Mouse (Mus musculus): ENCODE results near the gene Carhsp1. TPM values are rescaled to one million over a fixed set of nuclear protein-coding genes. Genes with fewer than 3 reads are reported as not detected.
A peak's percentile ranks its signal among the peaks of the same experiment; 100 is the strongest.

Carhsp1 gene
- polyA plus RNA-seq, 1 experiment from 2014 or later, result 187 TPM

DNA sequence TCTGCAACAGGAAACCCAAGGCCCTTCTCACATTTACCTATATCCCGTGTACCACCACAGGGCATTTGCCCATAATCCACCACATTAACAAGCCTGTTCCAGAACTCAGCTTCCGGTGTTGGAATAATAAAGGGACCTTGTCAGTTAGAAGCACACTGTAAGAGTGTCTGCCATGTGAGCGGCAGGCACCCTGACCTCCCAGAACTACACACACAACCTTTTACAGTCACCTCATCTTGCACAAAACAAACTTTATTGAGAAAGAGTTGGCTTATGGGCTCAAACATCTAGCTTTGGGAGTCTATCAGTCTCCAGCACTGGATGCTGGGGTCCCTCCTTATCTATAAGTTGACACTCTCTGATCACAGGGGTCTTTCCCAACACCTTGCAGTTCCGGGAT lies 13.6 kb downstream of the Carhsp1 start:
- no peak overlapping the region for H3K27ac ChIP-seq
- H3K4me3 ChIP-seq, result no peak overlapping the region
- H3K9me3 ChIP-seq, result no peaks in the 10 kb centered on the region
- H3K27me3 ChIP-seq (replicated peaks), result no peaks in the 10 kb centered on the region
- no peak overlapping the region for H3K4me2 ChIP-seq
- WGBS, result 85% methylated on average over 4 of the region's 4 CpGs
- ATAC-seq (replicated peaks), result no peak
- peaks cover 16% of the 10 kb centered on the region for H3K36me3 ChIP-seq (replicated peaks)
- no peaks in the 10 kb centered on the region; the same call in 1 of the 2 replicates for H3K4me1 ChIP-seq
- no peak overlapping the region for H3K9ac ChIP-seq

DNA sequence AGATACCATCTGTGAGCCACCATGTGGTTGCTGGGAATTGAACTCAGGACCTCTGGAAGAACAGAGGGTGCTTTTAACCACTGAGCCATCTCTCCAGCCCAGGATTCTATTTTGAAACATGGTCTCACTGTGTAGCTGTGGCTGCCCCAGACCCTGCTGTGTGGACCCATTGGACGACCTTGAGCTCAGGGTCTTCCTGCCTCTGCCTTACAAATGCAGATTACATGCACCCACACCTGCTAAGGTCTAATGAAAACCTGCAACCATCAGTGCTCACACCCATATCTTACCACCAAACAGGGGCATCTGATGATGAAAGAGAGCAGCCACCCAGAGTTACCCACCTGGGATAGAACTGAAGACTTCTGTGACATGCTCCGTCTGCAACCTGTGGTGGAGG lies 15.7 kb downstream of the Carhsp1 start:
- Histone ChIP-seq H3K9ac (no peak overlapping the region), H3K4me1 (no peaks in the 10 kb centered on the region), H3K4me3 (no peak overlapping the region), H3K27ac (no peak overlapping the region), H3K27me3 (replicated peaks) (no peaks in the 10 kb centered on the region), H3K9me3 (no peaks in the 10 kb centered on the region), H3K36me3 (replicated peaks) (peaks cover 8% of the 10 kb centered on the region), H3K4me2 (no peak overlapping the region)
- WGBS, result 88% methylated on average over 2 of the region's 2 CpGs
- no peak for ATAC-seq (replicated peaks)

DNA sequence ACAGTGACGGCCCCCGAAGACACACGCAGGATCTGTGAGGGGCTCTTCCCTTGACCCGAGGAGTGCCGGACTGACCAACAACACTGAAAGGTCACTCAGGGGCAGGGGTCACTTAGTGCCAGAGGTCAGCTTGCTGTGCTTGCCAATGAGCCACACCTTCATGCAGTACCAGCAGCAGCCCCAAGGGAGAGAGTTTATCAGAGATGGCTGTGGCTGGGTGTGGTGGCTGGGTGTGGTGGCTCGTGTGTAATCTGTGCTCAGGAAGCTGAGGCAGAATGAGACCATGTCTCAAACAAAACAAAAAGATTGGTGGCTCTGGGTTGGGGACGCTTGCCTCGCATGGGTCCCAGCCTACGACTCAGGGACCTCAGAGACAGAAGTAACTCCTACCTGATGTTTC lies 16.4 kb downstream of the Carhsp1 start:
- Histone ChIP-seq H3K4me3 (no peak overlapping the region), H3K36me3 (replicated peaks) (peaks cover 14% of the 10 kb centered on the region), H3K4me2 (no peak overlapping the region), H3K9me3 (no peaks in the 10 kb centered on the region), H3K4me1 (no peaks in the 10 kb centered on the region), H3K9ac (no peak overlapping the region), H3K27me3 (replicated peaks) (no peaks in the 10 kb centered on the region), H3K27ac (no peak overlapping the region)
- WGBS, result 90% methylated on average over 9 of the region's 9 CpGs
- ATAC-seq (replicated peaks), result no peak

DNA sequence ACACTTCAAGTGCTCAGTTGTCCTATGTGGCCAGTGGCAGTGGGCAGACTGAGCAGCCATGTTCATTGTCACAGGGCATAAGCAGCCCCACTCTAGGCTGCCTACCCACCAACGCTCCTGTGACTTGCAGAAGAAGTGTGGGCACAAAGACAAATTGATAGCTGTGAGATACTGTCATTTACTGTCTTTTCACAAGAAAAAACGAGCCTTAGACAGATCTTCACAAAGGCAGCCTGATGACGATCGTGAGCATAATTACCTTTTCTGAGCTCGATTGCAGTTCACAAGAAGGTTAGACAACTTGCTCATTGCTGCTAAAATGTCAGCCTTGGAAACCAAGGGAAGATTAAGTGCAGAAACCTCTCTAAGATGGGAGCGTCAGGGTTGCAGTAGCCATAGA lies 16.8 kb downstream of the Carhsp1 start:
- no peak overlapping the region for H3K27ac ChIP-seq
- H3K4me1 ChIP-seq, result no peaks in the 10 kb centered on the region
- H3K27me3 ChIP-seq (replicated peaks), result no peaks in the 10 kb centered on the region
- H3K4me3 ChIP-seq, result no peak overlapping the region
- WGBS, result 91% methylated on average over 6 of the region's 6 CpGs
- no peak for ATAC-seq (replicated peaks)
- H3K9ac ChIP-seq, result no peak overlapping the region
- no peak overlapping the region for H3K4me2 ChIP-seq
- peaks cover 15% of the 10 kb centered on the region for H3K36me3 ChIP-seq (replicated peaks)
- H3K9me3 ChIP-seq, result no peaks in the 10 kb centered on the region

DNA sequence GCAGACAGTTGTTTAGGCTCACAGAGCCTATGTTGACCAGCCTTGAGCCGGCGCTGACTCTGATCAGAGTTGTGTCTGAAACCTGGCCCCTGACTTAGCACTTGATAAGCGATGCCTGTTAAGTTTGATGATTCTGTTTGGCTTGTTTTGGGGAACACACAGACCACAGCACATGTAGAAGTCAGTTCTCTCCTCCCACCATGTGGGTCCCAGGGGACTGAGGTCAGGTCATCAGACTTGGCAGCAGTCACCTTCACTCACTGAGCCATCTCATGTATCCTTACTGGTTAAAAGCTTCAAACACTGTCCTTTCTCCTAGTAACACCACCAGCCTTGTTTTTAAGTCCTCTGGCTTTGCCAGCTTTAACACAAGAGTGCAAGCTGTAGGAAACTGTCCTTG lies 21.9 kb downstream of the Carhsp1 start:
- over 99% methylated on average over 3 of the region's 3 CpGs for WGBS

DNA sequence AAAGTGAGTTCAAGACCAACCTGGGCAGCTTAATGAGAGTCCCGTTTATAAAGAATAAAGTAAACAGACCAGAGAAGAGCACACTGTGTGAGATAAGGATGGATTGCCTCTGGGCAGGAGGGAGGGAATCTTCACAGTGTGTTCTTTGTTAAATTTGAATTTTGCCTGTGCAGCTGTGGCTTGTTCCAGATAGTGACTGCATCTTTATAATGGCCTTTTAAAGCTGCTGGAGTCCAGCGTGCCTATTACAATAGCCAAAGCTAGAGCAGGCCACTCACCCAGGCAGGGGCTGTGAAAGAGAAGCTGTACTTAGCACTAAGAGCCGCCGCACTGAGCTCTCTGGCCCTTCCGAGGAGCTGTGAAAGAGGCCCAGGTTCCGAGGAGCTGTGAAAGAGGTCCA lies 26.4 kb downstream of the Carhsp1 start:
- H3K4me3 ChIP-seq, result no peak overlapping the region
- no peaks in the 10 kb centered on the region for H3K27me3 ChIP-seq (replicated peaks)
- no peaks in the 10 kb centered on the region for H3K9me3 ChIP-seq
- no peak overlapping the region for H3K27ac ChIP-seq
- no peak for ATAC-seq (replicated peaks)
- no peak overlapping the region for H3K4me2 ChIP-seq
- H3K9ac ChIP-seq, result no peak overlapping the region
- H3K36me3 ChIP-seq (replicated peaks), result peaks cover 30% of the 10 kb centered on the region
- 85% methylated on average over 6 of the region's 6 CpGs for WGBS
- no peaks in the 10 kb centered on the region for H3K4me1 ChIP-seq

More for the DNA sequence above, 21.9 kb downstream of the Carhsp1 start:
- Histone ChIP-seq H3K9ac (no peak overlapping the region), H3K4me3 (no peak overlapping the region), H3K27me3 (replicated peaks) (no peaks in the 10 kb centered on the region), H3K4me2 (no peak overlapping the region), H3K27ac (no peak overlapping the region), H3K9me3 (no peaks in the 10 kb centered on the region), H3K4me1 (no peaks in the 10 kb centered on the region), H3K36me3 (replicated peaks) (peaks cover 32% of the 10 kb centered on the region)
- ATAC-seq (replicated peaks), result no peak

DNA sequence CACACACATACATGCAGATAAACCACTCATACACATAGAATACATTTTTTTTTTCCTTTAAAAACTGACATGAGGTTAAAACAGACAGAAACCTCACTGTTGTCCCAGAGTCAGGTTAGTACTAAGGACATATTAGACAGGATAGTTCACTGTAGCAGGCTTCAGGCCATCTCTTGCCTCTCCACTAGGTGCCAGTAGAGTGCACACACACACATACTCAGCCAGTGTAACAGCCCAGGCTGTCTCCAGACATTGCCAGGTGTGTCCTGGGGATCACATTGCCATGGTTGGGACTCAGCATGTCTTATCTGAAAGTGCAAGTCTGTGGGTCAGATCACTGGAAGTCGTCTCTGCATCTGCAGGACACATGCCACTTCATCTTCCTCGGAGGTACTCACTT lies 28.1 kb downstream of the Carhsp1 start:
- H3K9ac ChIP-seq, result no peak overlapping the region
- ATAC-seq (replicated peaks), result no peak
- no peaks in the 10 kb centered on the region for H3K9me3 ChIP-seq
- no peak overlapping the region for H3K4me2 ChIP-seq
- 85% methylated on average over 2 of the region's 2 CpGs for WGBS
- peaks cover 4% of the 10 kb centered on the region; the same call in 1 of the 2 replicates for H3K4me1 ChIP-seq
- H3K27ac ChIP-seq, result no peak overlapping the region
- H3K36me3 ChIP-seq (replicated peaks), result peaks cover 21% of the 10 kb centered on the region
- no peak overlapping the region for H3K4me3 ChIP-seq
- H3K27me3 ChIP-seq (replicated peaks), result no peaks in the 10 kb centered on the region

DNA sequence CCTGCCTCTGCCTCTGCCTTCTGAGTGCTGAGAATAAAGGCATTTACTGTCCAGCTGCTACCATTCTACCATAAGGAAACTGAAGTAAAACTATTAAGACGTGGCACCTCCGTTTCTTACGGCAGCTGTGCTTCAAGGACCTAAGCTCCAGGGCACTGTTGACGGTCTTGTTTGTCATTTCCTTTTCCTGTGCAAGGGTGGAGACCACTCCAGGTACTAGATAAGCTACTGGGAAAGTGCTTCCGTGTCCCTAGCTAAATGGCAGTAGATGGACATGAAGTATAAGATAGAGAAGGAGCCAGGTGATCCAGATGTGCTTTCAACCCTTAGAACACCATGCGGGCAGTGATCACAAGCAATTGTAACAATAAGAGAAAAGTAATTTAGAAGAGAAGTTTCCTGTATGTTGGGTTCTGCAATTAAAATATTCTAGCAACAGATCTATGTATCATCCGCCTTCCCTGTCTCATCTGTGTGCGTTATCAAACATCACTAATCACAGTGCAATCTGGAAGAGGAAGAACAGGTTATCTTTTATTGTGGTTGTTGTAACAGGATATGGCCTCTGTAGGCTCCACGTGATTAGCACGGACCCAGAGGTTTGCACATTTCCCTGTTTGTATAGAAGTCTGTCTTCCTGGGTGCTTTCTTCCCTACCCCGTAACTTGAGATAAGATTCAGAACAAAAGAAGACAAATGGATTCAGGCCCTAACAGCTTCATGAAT lies 32.3 kb downstream of the Carhsp1 start:
- ATAC-seq (replicated peaks), result no peak
- Histone ChIP-seq H3K27ac (no peak overlapping the region), H3K4me1 (peaks cover 29% of the 10 kb centered on the region), H3K4me3 (no peak overlapping the region), H3K27me3 (replicated peaks) (no peaks in the 10 kb centered on the region), H3K9ac (no peak overlapping the region), H3K4me2 (no peak overlapping the region), H3K36me3 (replicated peaks) (peaks cover 6% of the 10 kb centered on the region), H3K9me3 (no peaks in the 10 kb centered on the region)
- WGBS, result 95% methylated on average over 11 of the region's 11 CpGs

DNA sequence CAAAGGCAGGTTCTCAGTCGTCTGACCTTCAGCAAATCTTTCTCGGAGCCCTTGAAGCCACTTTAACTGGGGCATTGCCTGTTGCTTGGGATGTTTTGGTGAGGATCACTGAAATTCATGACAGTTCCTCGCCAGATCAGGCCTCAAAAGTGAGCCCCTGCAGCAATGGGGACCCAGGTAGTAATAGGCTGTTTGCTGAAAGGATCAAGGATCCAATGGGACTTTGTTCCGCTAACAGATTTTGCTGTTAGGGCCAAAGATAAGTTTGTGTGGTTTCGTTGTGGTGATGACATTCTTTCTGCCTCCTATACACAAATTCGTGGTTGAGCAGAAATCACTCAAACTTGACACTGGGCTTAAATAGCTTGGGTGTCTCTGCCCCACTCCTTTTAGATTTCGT lies 33.8 kb downstream of the Carhsp1 start:
- H3K9ac ChIP-seq, result peak overlapping the region; percentile 72
- no peaks in the 10 kb centered on the region; the same call in 1 of the 2 replicates for H3K36me3 ChIP-seq (replicated peaks)
- H3K27me3 ChIP-seq (replicated peaks), result no peaks in the 10 kb centered on the region
- peak overlapping the region; percentile 93 for H3K4me3 ChIP-seq
- H3K4me2 ChIP-seq, result peak overlapping the region; percentile 94
- H3K27ac ChIP-seq, result peak overlapping the region; percentile 87
- no peaks in the 10 kb centered on the region for H3K9me3 ChIP-seq
- 40% methylated on average over 7 of the region's 7 CpGs for whole genome bisulfite sequencing
- H3K4me1 ChIP-seq, result peaks cover 29% of the 10 kb centered on the region
- no peak for ATAC-seq (replicated peaks)

DNA sequence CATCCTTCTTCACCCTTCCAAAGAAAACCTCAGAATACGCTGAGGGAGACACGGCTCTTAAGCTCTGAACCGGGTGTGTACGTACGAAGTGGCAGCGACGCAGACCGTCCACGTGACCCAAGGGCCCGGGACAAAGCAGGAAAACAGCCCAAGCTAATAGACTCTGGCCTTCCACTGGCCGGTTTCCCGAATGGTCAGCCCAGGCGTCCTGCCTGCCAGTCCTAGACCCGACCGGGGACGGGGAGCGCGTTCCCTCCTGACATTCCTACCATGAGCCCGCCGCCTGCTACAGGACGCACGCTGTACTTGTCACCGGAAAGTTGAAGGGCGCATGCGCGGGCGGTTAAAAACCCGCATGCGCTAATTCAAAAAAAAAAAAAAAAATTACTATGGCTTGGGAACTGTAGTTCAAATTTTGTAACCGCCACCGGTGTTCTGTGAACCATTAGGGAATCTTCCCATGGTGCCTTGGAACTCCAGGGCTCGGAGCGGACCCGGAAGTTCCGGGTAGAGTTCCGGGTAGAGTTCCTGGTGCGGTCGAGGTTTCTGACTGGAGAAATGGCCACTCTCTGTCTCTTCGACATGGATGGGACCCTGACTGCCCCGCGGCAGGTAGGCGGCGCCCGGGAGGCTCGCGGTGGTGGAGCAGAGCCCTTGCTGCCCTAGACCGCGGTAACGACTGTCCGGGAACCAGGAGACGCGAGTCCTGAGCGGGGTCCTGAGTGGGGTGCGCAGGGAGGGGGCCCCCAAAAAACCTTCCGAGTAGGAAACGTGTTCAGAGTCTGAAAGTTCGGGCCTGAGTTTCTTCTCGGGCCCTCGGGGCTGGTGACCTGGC lies 34.5 kb downstream of the Carhsp1 start, which contains the start of the genes Pmm2 and Tmem186:
TSS of gene Pmm2 (plus strand) at position 458 of the 835 bp plus-strand sequence.
TSS of gene Tmem186 (minus strand) at position 496 of the 835 bp plus-strand sequence.
- Histone ChIP-seq H3K9ac (peak within 1 kb of the TSS; percentile 78), H3K9me3 (no peaks in the 10 kb centered on the region), H3K36me3 (replicated peaks) (no peaks in the 10 kb centered on the region; the same call in 1 of the 2 replicates), H3K4me2 (peak within 1 kb of the TSS; percentile 94), H3K4me3 (peak within 1 kb of the TSS; percentile 93), H3K4me1 (peaks cover 29% of the 10 kb centered on the region), H3K27me3 (replicated peaks) (no peaks in the 10 kb centered on the region), H3K27ac (peak within 1 kb of the TSS; percentile 87)
- ATAC-seq (replicated peaks), result peak; percentile 95
- WGBS, result under 1% methylated on average over 59 of the region's 59 CpGs

DNA sequence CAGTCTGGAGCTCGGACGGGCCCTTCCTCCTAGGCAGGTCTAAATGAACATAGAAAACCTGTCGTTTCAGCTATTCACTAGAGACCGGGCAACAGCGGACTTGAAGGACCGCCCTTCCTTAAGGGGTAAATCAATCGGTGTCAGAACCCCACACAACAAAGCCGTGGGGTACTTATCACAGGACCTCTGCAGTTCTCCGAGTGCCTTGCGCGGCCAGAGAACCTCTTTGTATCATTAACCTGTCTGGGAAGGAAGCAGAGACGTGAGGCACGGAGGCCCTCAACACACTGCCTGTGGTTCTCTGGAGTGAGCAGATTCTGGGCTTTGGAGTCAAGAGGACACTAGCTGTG lies 35.1 kb downstream of the Carhsp1 start:
- 0% methylated on average over 13 of the region's 13 CpGs for WGBS
- Histone ChIP-seq H3K9me3 (no peaks in the 10 kb centered on the region), H3K4me3 (peak overlapping the region; percentile 93), H3K4me2 (peak overlapping the region; percentile 94), H3K9ac (peak overlapping the region; percentile 78), H3K36me3 (replicated peaks) (no peaks in the 10 kb centered on the region; the same call in 1 of the 2 replicates), H3K27me3 (replicated peaks) (no peaks in the 10 kb centered on the region), H3K4me1 (peaks cover 29% of the 10 kb centered on the region), H3K27ac (peak overlapping the region; percentile 87)
- peak; percentile 32 for ATAC-seq (replicated peaks)

DNA sequence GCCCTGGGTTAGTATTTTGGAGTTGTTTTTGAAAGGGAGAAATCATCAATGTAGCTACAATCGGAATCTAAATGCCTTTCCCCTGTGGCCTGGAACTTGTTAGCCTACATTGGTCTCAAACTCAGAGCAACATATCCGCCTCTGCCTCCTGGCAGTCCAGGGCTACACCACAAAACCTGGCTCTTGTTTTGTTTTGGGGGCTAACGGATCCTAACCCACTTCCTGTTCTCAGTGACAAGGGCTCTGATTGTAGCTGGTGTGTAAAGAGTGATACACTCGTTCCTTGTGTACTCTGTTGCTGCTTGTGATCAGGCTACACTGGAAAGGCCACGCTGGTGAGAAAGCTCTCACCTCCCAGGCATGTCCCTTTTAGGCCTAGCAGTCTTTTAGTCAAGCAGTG lies 40.5 kb downstream of the Carhsp1 start:
- no peak for ATAC-seq (replicated peaks)
- WGBS, result 91% methylated on average over 5 of the region's 5 CpGs
- no peak overlapping the region for H3K4me3 ChIP-seq

More for the DNA sequence above, 40.5 kb downstream of the Carhsp1 start:
- H3K9me3 ChIP-seq, result no peaks in the 10 kb centered on the region
- H3K4me2 ChIP-seq, result no peak overlapping the region
- H3K27ac ChIP-seq, result no peak overlapping the region
- H3K4me1 ChIP-seq, result peaks cover 12% of the 10 kb centered on the region
- H3K9ac ChIP-seq, result no peak overlapping the region
- no peaks in the 10 kb centered on the region; the same call in 1 of the 2 replicates for H3K36me3 ChIP-seq (replicated peaks)
- no peaks in the 10 kb centered on the region for H3K27me3 ChIP-seq (replicated peaks)
